Mouse (Mus musculus): ENCODE measurements around the gene 0610009B22Rik.
A peak's percentile ranks its signal among the peaks of the same experiment; 100 is the strongest.

The 0610009B22Rik gene

DNA sequence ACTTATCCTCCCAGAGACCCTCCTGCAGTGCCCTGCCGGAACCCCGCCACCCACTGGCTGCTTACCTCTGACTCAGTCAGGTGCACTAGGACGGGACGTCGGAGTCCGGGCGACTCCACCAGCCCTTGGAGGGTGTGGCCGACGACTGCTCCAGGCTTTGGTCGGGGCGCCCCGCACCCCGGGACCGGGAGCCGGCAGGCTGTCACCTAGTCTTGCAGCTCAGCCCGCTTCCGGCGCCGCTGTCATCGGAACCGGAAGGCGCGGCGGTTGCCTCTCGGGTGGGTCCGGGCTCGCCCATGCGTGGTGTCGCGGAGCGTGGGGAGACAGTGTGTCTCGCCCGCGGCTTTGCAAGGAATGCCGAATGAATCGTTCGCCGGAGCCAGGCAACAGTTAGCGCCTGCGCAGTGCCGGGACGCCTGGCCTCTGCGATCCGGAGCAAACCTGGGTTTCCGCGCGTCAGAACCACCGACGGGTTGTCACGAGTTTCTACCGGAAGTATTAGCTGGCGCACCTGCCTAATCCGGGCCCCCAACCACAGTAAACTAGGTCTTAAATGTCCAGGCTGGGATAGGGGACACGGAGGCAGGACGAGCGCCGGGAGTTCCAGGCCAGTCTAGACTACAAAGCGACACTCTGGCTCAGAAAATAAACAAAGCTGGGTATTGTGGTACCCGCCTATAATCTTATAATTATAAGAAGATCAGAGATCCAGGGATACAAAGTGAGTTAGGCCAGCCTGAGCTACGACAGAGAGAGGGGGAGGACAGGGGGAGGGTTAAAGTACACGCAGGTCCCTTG lies 53.0 kb downstream of the 0610009B22Rik start, which contains the start of gene Rmnd5b:
TSS of gene Rmnd5b (minus strand) at position 372 of the 798 bp plus-strand sequence.
- peak; percentile 63 for DNase-seq (ENCODE audit: low read depth, low spot score)
